Mouse (Mus musculus) hindbrain, embryonic 11.5 days (tissue): ENCODE data around the gene Moap1. TPM values are rescaled to one million over a fixed set of nuclear protein-coding genes. Genes with fewer than 3 reads are reported as not detected.

Experiments used
- ATAC-seq: fragments of 200-750 bp; cut with Nextera tagmentation; 2 replicates; pipeline ENCODE4 v1.8.0; 2017; ENCODE audit warnings: mild to moderate bottlenecking, moderate TSS enrichment, moderate library complexity; ENCODE audit not compliant: low FRiP score
- DNase-seq: peaks from one replicate; pipeline ENCODE4 v3.0.0-alpha.2; 2015; ENCODE audit warnings: low spot score
- H3K27ac ChIP-seq: fragments of 300-500 bp; sonication (generic); 2 replicates; pipeline ENCODE4 v1.5.1; 2014; ENCODE audit warnings: mild to moderate bottlenecking, low read depth, low read length
- H3K27me3 ChIP-seq: fragments of 300-500 bp; sonication (generic); 2 replicates; pipeline ENCODE4 v1.6.1; 2014; ENCODE audit warnings: mild to moderate bottlenecking, low read length, moderate library complexity, mixed read lengths; ENCODE audit not compliant: control insufficient read depth, insufficient read depth
- H3K36me3 ChIP-seq: fragments of 300-500 bp; sonication (generic); 2 replicates; pipeline ENCODE4 v1.6.1; 2014; ENCODE audit warnings: mild to moderate bottlenecking, low read length, moderate library complexity, mixed read lengths; ENCODE audit not compliant: control insufficient read depth, insufficient read depth
- H3K4me1 ChIP-seq: fragments of 300-500 bp; sonication (generic); replicated peaks from 2 replicates; pipeline ENCODE4 v1.6.1; 2014; ENCODE audit warnings: low read length, mixed read lengths; ENCODE audit not compliant: control insufficient read depth, insufficient read depth
- H3K4me2 ChIP-seq: fragments of 300-500 bp; sonication (generic); replicated peaks from 2 replicates; pipeline ENCODE4 v1.6.1; 2014; ENCODE audit warnings: mild to moderate bottlenecking, low read depth, low read length
- H3K4me3 ChIP-seq: fragments of 300-500 bp; sonication (generic); 2 replicates; pipeline ENCODE4 v1.5.1; 2014; ENCODE audit warnings: low read depth, low read length
- H3K9ac ChIP-seq: fragments of 300-500 bp; sonication (generic); 2 replicates; pipeline ENCODE4 v1.6.1; 2014; ENCODE audit warnings: low read depth, low read length
- H3K9me3 ChIP-seq: fragments of 300-500 bp; sonication (generic); 2 replicates; pipeline ENCODE4 v1.6.1; 2016; ENCODE audit warnings: low read length; ENCODE audit not compliant: control insufficient read depth
- WGBS: fragments of 180-500 bp; shearing (Covaris S2); extraction: QIAGEN DNeasy Blood & Tissue Kit; methylation state at CpG from one replicate; pipeline ENCODE4 v1.1.7; 2014; 5-methylcytosine and 5-hydroxymethylcytosine counted together
- polyA plus RNA-seq: library from polyadenylated mRNA; unstranded; fragments of >200 nt; fragmentation: Nextera tagmentation; extraction: Ambion mirVana; gene quantifications from 2 replicates; pipeline ENCODE4 v1.2.1, GENCODE M21; 2014

The Moap1 gene
- polyA plus RNA-seq = 35.7 and 42.9 TPM in 2 replicates

GRCm38 (mm10) chr12:102743589-102744574, at the start of gene Moap1, which contains the start of gene Tmem251:
Gene Moap1, minus strand, starts transcription at chr12:102743661.
Gene Tmem251, plus strand, starts transcription at chr12:102743762.
- Histone ChIP-seq H3K36me3 (no peaks in the 10 kb centered on the region), H3K9me3 (no peaks in the 10 kb centered on the region), H3K9ac (peak within 1 kb of the TSS; percentile 84), H3K4me2 (peak within 1 kb of the TSS; percentile 80), H3K4me1 (peaks cover 6% of the 10 kb centered on the region; the same call in 1 of the 2 replicates), H3K27ac (peak within 1 kb of the TSS; percentile 89), H3K4me3 (peak within 1 kb of the TSS; percentile 86), H3K27me3 (no peaks in the 10 kb centered on the region)
- peak; percentile 97 for ATAC-seq
- WGBS = under 1% methylated on average over 56 of the region's 63 CpGs
- peak; percentile 92 for DNase-seq

DNA sequence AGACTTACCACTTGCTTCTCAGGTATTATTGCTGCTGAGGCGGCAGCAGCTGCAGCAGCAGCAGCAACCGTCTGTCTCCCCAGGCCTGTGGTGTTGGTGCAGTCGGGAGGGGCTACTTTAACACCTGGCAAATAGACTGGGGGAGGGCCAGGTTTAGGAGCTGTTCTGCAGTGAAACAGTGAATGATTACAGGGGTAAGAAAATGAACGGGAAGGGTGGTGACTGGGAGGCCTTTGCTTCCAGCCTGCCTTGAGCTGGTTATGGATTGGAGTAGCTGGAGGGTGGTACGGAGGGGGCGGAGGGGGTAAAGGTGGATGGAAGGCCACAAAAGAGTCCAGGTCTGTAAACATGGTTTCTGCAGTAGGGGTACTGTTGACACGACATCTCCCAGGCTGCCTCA, 44.5 kb upstream of the Moap1 start:
- Histone ChIP-seq H3K36me3 (peaks cover 5% of the 10 kb centered on the region; the same call in 1 of the 2 replicates), H3K9me3 (no peaks in the 10 kb centered on the region), H3K4me2 (no peak overlapping the region), H3K4me3 (no peak overlapping the region), H3K27me3 (no peaks in the 10 kb centered on the region), H3K4me1 (no peaks in the 10 kb centered on the region), H3K9ac (no peak overlapping the region), H3K27ac (no peak overlapping the region)
- WGBS = 87% methylated on average over 7 of the region's 7 CpGs
- ATAC-seq = no peak
- DNase-seq = no peak

- no peaks in the 10 kb centered on the region for H3K27me3 ChIP-seq
- H3K4me1 ChIP-seq = no peaks in the 10 kb centered on the region
- no peak overlapping the region for H3K27ac ChIP-seq
- 89% methylated on average over 5 of the region's 5 CpGs for WGBS
- peaks cover 5% of the 10 kb centered on the region; the same call in 1 of the 2 replicates for H3K36me3 ChIP-seq
- H3K9me3 ChIP-seq = no peaks in the 10 kb centered on the region
- H3K4me3 ChIP-seq = no peak overlapping the region
- DNase-seq = no peak
- H3K4me2 ChIP-seq = no peak overlapping the region
- no peak overlapping the region for H3K9ac ChIP-seq
- no peak for ATAC-seq
These were observed 42.1 kb upstream of the Moap1 start for GRCm38 (mm10) chr12:102785593-102785985.

DNA sequence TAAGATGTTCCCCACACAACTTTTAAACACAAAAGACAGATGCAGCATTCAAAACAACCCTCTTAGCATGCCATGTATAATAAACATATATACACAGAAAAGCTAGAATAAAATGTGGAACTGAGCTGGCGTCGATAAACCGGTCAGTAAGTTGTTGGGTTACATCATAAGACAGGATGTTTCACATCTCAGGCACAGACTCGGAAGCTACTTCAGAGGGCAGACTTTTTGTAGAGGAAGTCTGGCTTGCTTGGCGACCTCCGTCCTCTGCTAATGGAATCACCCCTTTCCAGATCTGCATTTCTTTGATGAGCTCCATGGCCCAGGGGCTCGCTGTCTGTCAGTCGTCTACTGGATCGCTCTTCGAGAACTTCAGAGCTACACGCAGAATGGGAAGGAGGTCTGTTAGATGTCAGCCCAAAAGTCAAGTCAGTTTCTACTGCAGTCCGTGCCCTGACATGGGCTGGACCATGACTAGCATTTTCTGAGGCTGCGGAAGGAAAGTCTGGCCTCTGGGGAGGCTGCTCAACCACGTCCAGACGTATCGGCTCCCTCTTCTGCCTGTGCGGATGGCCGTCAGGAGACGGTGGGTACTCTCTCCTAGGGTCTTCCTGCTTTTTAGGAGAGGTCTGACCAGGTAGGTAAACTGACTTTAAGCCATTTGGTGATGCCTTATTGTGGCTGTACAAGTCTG, 41.6 kb upstream of the Moap1 start:
- WGBS = 90% methylated on average over 19 of the region's 19 CpGs
- peaks cover 5% of the 10 kb centered on the region; the same call in 1 of the 2 replicates for H3K36me3 ChIP-seq
- DNase-seq (no peak), ATAC-seq (no peak)
- H3K27ac ChIP-seq = no peak overlapping the region
- H3K4me2 ChIP-seq = no peak overlapping the region
- H3K27me3 ChIP-seq = no peaks in the 10 kb centered on the region
- no peak overlapping the region for H3K9ac ChIP-seq
- no peak overlapping the region for H3K4me3 ChIP-seq
- H3K4me1 ChIP-seq = no peaks in the 10 kb centered on the region
- H3K9me3 ChIP-seq = no peaks in the 10 kb centered on the region

GRCm38 (mm10) chr12:102782841-102783240, 39.4 kb upstream of the Moap1 start:
- DNase-seq (no peak), ATAC-seq (no peak)
- Histone ChIP-seq H3K9ac (no peak overlapping the region), H3K27me3 (no peaks in the 10 kb centered on the region), H3K9me3 (no peaks in the 10 kb centered on the region), H3K4me2 (no peak overlapping the region), H3K36me3 (peaks cover 5% of the 10 kb centered on the region; the same call in 1 of the 2 replicates), H3K27ac (no peak overlapping the region), H3K4me3 (no peak overlapping the region), H3K4me1 (no peaks in the 10 kb centered on the region)
- 95% methylated on average over 5 of the region's 5 CpGs for WGBS

- Histone ChIP-seq H3K9ac (no peak overlapping the region), H3K27ac (no peak overlapping the region), H3K4me3 (no peak overlapping the region), H3K4me2 (no peak overlapping the region), H3K4me1 (no peaks in the 10 kb centered on the region), H3K36me3 (peaks cover 2% of the 10 kb centered on the region; the same call in 1 of the 2 replicates), H3K27me3 (no peaks in the 10 kb centered on the region), H3K9me3 (no peaks in the 10 kb centered on the region)
- 60% methylated on average over 3 of the region's 3 CpGs for WGBS
- ATAC-seq (no peak), DNase-seq (peak; percentile 19)
These were observed 36.0 kb upstream of the Moap1 start for GRCm38 (mm10) chr12:102779452-102779851.

DNA sequence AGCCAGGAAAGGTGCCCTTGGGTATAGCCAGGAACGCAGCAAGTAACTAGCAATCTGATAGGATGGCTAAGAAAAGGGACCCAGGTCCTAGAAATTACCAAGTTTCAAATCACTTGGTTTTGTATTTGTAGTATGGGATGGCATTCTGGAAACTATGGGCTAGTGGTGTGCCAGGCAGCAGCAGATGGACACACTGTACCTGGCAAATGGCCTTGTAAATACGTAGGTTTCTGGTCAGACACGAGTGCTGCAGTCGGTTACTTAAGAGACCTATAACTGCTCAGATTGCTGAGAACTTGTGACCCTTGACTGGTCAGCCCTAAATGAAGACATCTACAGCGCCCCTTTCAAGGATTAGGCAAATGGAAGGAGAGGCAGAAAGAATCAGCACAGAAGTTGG, 34.7 kb upstream of the Moap1 start:
- H3K27ac ChIP-seq = no peak overlapping the region
- 85% methylated on average over 5 of the region's 5 CpGs for WGBS
- H3K4me1 ChIP-seq = no peaks in the 10 kb centered on the region
- H3K4me2 ChIP-seq = no peak overlapping the region
- H3K4me3 ChIP-seq = no peak overlapping the region
- ATAC-seq (no peak), DNase-seq (no peak)
- H3K9me3 ChIP-seq = no peaks in the 10 kb centered on the region
- no peak overlapping the region for H3K9ac ChIP-seq
- H3K27me3 ChIP-seq = no peaks in the 10 kb centered on the region
- peaks cover 2% of the 10 kb centered on the region; the same call in 1 of the 2 replicates for H3K36me3 ChIP-seq

- Histone ChIP-seq H3K36me3 (peaks cover 9% of the 10 kb centered on the region), H3K4me3 (no peak overlapping the region), H3K9me3 (no peaks in the 10 kb centered on the region), H3K4me1 (no peaks in the 10 kb centered on the region), H3K4me2 (no peak overlapping the region), H3K27ac (no peak overlapping the region), H3K9ac (no peak overlapping the region), H3K27me3 (no peaks in the 10 kb centered on the region)
- 95% methylated on average over 14 of the region's 14 CpGs for WGBS
- ATAC-seq (no peak), DNase-seq (no peak)
These were observed 32.6 kb upstream of the Moap1 start for GRCm38 (mm10) chr12:102776035-102776434.
